Mouse (Mus musculus): ENCODE data around the gene Tmem108. TPM values are rescaled to one million over a fixed set of nuclear protein-coding genes. Genes with fewer than 3 reads are reported as not detected.

Gene Tmem108
- polyA plus RNA-seq, 1 experiment: not detected

DNA sequence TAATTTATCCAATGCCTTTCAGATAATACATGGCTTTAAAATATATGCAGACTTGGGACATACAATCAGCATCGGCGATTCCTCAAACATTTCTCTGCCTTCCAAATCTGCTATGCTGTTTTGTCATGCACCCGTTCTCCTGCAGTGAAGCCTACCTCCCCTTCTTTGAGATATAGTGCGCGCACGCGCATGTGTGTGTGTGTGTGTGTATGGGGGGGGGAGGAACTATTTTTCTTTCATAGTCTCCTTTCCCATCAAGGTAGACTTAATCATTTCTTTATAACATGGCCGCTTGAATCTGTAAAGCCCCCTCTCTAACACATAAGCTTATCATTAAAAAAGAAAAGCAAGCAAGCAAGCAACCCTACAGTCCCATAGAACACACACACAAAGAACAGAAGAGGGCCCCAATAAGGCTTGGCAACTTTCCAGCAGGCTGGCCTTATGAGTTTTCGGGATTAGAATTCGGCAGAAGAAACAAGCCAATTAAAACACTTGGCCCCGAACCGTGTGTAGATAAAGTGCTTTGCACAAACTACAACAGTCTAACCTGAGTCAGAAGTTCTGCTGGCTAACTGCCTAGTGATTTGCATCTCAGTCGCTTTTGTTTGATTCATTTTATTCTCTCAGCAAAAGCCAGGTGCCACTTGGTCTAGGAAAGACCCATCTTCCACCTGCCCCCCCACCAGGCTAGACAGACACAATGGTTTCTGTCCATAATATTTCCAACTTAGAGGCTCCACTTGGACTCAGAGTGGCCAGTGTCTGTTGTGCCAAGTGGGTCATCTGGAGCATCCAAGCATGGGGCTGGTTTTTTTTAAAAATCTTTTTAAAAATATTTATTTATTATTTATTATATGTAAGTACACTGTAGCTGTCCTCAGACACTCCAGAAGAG lies 153.2 kb downstream of the Tmem108 start:
- no peaks in the 10 kb centered on the region for H3K4me1 ChIP-seq (ENCODE audit: control insufficient read depth, insufficient read depth, insufficient read length, low read length)
- H3K27ac ChIP-seq (replicated peaks; ENCODE audit: low read depth, low read length): no peak overlapping the region
- no peak overlapping the region for H3K4me3 ChIP-seq (ENCODE audit: insufficient read depth, low read depth, low read length)

DNA sequence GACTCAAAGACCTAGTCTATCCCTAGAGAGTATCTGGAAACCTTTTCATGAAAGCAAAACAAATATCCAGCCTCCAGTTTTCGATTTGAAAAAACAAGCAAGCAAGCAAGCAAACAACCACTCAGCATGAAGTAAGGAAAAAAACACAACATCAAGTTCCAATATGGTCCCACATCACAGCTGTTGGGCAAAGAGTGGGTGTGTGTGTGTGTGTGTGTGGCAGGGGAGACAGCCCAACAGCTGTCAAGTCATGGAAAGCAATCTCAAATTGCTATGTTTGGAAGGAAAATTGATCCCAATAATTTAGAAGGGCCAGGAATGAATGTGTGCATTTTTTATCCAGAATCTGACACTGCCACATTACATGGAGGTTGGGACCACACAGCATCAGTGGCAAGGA lies 155.6 kb downstream of the Tmem108 start:
- H3K4me1 ChIP-seq (ENCODE audit: control insufficient read depth, insufficient read depth, insufficient read length, low read length): no peaks in the 10 kb centered on the region
- H3K27ac ChIP-seq (replicated peaks; ENCODE audit: low read depth, low read length): no peak overlapping the region
- H3K4me3 ChIP-seq (ENCODE audit: insufficient read depth, low read depth, low read length): no peak overlapping the region

DNA sequence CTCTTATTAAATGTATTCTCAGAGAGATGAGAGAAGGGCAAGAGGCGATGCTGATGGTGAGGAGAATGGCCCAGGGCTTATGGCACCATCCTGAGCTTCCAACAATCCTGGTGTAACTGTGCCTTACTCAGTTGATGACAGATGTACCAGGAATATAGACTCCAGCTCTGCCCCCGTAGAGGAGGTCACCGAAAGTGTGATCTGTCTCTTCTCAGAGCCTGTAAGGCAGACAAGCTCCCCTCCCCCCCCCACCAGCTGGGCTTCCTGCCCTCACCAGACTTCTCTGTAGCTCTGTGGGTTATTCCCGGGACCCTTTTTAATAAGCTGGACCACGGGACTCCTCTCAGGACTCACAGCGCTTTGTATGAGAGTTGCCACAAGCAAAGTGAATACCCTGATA lies 157.8 kb downstream of the Tmem108 start:
- no peaks in the 10 kb centered on the region for H3K4me1 ChIP-seq (ENCODE audit: control insufficient read depth, insufficient read depth, insufficient read length, low read length)
- H3K4me3 ChIP-seq (ENCODE audit: insufficient read depth, low read depth, low read length): no peak overlapping the region
- no peak overlapping the region for H3K27ac ChIP-seq (replicated peaks; ENCODE audit: low read depth, low read length)

DNA sequence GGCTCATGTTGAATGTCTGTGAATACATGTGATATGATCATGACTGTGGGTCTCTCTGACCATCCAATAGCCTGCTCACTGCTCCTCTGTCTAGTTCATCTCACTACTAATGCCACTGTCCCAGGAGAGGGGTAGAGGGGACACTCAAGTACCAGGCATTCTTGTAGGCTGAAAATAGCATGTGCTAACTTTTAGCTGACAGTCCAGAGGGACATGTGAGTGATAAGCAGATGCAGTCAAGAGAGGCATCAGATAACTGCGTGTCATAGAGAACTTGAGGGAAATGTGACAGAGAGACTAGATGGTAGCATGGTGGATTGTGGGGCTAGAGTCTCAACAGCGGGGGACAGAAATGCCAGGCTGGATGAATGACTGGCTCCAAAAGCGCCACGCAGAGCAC lies 159.8 kb downstream of the Tmem108 start:
- Histone ChIP-seq H3K4me1 (ENCODE audit: control insufficient read depth, insufficient read depth, insufficient read length, low read length) (no peaks in the 10 kb centered on the region), H3K27ac (replicated peaks; ENCODE audit: low read depth, low read length) (no peak overlapping the region)

DNA sequence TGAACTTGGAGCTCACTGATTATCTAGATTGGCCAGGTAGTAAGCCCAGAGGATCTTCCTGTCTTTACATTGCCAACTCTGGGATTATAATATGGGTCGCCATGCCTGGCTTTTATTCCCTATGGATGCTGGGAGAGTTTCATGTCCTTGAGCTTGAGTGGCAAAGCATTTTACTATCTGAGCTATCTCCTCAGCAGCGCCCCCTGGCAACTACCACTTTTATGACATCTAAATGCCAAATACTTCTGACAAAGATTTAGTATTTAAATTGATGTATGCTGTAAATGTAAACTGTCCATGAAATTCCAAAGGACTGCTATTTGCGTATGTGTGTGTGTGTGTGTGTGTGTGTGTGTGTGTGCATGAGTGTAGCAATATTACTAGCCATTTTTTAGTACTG lies 160.8 kb downstream of the Tmem108 start:
- Histone ChIP-seq H3K27ac (replicated peaks; ENCODE audit: low read depth, low read length) (no peak overlapping the region), H3K4me3 (ENCODE audit: insufficient read depth, low read depth, low read length) (no peak overlapping the region), H3K4me1 (ENCODE audit: control insufficient read depth, insufficient read depth, insufficient read length, low read length) (no peaks in the 10 kb centered on the region)

More for the DNA sequence above, 159.8 kb downstream of the Tmem108 start:
- H3K4me3 ChIP-seq (ENCODE audit: insufficient read depth, low read depth, low read length): no peak overlapping the region

DNA sequence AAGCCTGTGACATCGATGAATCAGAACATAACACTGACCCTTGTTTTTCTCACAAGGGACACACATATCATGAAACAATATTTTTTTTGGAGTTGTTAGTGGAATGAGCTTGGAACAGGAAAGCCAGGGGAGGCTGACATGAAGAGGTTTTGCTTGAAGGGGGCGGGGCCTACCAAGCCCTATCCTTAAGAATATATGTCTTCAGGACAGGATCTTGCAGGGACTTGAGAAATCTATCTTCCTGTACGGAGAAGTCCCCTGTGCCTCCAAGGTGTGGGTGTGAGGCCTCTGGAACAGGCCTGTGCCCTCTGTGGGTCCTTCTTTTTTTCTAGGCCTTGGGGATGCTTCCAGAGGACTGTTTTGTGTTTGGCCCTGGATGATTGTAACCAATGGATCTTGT lies 161.7 kb downstream of the Tmem108 start:
- H3K27ac ChIP-seq (replicated peaks; ENCODE audit: low read depth, low read length): no peak overlapping the region
- no peaks in the 10 kb centered on the region for H3K4me1 ChIP-seq (ENCODE audit: control insufficient read depth, insufficient read depth, insufficient read length, low read length)
- H3K4me3 ChIP-seq (ENCODE audit: insufficient read depth, low read depth, low read length): no peak overlapping the region

DNA sequence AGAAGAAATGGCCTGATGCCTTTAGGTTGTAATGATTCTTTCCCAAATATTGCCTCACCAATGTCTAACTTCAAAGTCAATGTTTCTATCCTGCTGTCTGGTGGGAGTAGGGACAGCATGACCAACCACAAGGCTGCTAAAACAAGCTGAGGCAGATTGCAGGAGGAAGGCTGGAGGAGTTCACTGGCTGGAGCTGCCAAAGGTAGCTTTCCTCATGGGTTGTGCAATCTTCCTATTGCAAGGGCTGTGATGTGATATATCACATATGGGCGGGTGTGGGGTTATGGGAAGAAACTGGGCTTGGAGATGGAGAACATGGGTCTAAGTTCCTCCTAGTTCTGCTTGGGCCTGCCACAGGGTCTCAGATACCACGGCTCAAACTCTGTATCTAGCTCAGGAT lies 163.8 kb downstream of the Tmem108 start:
- Histone ChIP-seq H3K27ac (replicated peaks; ENCODE audit: low read depth, low read length) (no peak overlapping the region), H3K4me3 (ENCODE audit: insufficient read depth, low read depth, low read length) (no peak overlapping the region), H3K4me1 (ENCODE audit: control insufficient read depth, insufficient read depth, insufficient read length, low read length) (no peaks in the 10 kb centered on the region)

DNA sequence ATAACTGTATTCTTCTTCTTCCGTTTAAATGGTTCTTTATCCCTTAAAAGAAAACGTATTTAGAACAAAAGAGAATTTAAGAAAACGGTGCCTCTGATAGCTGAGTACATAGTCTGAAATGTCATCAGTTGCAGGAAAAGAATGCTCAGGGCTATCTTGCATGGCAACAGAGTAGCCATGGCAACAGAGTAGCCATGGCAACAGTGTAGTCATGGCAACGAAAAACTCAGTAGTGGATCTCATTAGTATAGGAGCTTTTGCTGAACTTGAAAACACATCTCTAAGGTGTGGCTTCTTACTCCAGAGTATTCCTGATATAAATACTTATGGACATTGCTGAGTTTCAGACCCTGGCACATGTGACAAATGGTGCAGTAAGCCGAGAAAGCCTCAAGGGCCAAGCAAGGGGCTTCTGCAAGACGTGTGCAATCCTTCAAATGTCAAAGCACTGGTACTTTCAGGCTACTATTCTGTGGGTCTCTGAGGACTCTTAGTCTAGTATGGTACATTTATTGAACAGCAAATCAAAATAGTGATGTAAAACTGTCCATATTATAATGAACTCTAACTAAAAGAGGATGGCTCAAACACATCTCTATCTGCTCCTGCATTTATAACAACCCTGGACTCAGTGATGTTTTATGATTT lies 166.3 kb downstream of the Tmem108 start:
- no peaks in the 10 kb centered on the region for H3K4me1 ChIP-seq (ENCODE audit: control insufficient read depth, insufficient read depth, insufficient read length, low read length)
- no peak overlapping the region for H3K27ac ChIP-seq (replicated peaks; ENCODE audit: low read depth, low read length)
- H3K4me3 ChIP-seq (ENCODE audit: insufficient read depth, low read depth, low read length): no peak overlapping the region

DNA sequence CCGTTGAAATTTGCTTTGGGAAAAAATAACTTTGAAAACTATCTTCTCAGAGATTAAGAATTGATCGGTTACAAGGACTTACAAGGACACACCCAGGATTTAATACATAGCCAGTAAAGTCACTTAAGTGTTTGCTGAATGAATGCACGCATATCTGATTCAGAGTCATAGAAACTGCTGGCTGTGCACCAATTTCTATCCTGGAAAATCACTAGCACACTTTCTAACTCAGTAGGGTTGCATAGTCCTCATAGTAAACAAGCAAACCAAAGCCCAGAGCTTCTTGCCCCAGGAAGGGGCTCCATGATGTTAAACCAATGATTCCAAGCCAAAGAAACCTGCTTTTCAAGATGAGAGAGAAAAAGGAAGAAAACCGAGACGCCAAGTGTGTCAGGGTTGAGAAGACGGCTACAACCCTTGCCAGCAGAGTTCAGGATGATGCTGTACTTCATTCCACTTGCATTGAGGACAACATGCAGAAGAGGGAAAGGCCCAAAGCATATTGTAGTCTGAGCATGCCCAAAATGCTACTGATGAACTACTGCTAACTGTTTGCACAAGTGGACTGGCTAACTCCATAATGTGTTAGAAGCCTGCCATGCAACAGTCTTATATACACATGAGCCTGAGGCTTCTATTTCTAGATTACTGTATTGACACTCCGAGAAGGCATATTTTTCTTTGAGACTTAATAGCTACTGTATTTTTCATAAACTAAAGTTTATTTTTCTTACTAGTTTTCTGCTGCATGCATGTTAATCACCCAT lies 167.0 kb downstream of the Tmem108 start:
- H3K4me1 ChIP-seq (ENCODE audit: control insufficient read depth, insufficient read depth, insufficient read length, low read length): no peaks in the 10 kb centered on the region
- no peak overlapping the region for H3K4me3 ChIP-seq (ENCODE audit: insufficient read depth, low read depth, low read length)
- no peak overlapping the region for H3K27ac ChIP-seq (replicated peaks; ENCODE audit: low read depth, low read length)

DNA sequence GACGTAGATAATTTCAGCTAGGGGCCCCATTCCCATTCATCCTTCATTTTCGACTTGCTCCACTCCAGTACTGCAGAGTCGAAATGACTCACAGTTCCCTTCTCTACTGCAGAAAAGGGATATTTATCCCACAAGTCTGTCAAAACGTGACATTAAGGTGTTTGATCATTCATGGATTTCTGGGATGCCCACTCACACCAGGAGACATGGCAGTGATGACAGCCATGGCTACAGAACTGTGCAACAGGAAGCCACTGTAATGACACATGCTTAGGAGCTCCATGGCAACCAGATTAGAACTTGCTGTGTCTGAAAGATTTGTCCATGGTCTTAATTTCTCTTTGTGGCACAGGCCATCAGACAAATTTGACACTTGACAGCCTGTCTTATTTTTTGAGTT lies 168.6 kb downstream of the Tmem108 start:
- Histone ChIP-seq H3K4me1 (ENCODE audit: control insufficient read depth, insufficient read depth, insufficient read length, low read length) (no peaks in the 10 kb centered on the region), H3K27ac (replicated peaks; ENCODE audit: low read depth, low read length) (no peak overlapping the region), H3K4me3 (ENCODE audit: insufficient read depth, low read depth, low read length) (no peak overlapping the region)

DNA sequence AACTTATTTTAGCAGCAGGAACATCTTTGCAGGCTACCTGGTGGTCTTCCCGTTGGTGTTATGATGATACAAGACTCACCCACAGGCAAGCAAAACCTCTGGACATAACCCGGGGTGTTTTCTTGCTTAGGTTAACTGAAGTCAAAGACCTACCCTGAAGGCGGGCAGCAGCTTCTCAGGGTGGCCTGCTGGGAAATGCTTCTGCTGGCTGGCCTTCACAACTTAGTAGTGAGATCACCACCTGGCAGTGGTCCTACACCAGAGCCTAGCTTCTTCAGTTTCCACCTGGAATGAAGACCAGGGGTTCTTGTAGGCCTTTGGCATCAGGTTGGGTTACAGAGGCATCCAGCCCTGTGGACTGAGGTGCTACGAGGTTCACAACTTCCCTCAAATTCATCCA lies 169.7 kb downstream of the Tmem108 start:
- H3K4me1 ChIP-seq (ENCODE audit: control insufficient read depth, insufficient read depth, insufficient read length, low read length): no peaks in the 10 kb centered on the region

DNA sequence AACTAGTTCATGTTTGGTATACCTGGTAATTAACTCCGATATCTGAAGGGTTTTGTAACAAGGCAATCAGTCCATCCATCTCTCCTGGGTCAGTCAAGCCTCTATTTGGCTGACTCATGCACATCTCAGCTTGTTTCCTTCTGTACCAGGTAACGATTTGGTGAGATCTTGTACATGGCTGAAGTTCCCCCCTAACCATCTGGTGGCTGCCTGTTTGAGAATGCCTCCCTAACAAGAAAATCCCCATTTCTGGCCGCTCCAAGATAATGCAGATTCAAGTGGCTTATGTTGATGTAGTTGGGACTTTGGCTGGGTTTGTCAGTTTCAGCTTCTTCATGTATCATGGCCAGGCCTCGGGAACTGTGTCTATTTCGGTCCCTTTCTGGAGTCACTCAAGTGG lies 170.8 kb downstream of the Tmem108 start:
- H3K4me1 ChIP-seq (ENCODE audit: control insufficient read depth, insufficient read depth, insufficient read length, low read length): no peaks in the 10 kb centered on the region
- no peak overlapping the region for H3K4me3 ChIP-seq (ENCODE audit: insufficient read depth, low read depth, low read length)
- no peak overlapping the region for H3K27ac ChIP-seq (replicated peaks; ENCODE audit: low read depth, low read length)

More for the DNA sequence above, 169.7 kb downstream of the Tmem108 start:
- H3K4me3 ChIP-seq (ENCODE audit: insufficient read depth, low read depth, low read length): no peak overlapping the region
- H3K27ac ChIP-seq (replicated peaks; ENCODE audit: low read depth, low read length): no peak overlapping the region

DNA sequence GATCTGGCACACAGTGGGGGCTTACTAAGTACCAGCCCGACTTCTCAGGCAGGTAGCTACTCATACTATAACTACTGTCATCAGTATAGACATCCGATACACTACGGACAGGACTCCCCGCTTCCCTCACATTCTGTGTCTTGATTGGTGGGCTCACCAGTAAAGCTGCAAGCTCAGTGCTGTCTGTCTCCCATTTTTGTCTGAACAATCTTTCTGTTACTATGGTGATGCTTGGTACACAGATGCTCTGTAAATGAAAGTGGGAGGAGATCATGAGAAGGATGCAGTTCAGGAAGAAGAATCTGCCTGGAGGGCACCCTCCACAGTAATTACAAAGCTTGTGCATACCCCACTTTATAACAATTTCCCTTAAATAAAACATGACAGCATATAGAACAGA lies 176.8 kb downstream of the Tmem108 start:
- Histone ChIP-seq H3K4me3 (ENCODE audit: insufficient read depth, low read depth, low read length) (no peak overlapping the region), H3K4me1 (ENCODE audit: control insufficient read depth, insufficient read depth, insufficient read length, low read length) (no peaks in the 10 kb centered on the region), H3K27ac (replicated peaks; ENCODE audit: low read depth, low read length) (no peak overlapping the region)

DNA sequence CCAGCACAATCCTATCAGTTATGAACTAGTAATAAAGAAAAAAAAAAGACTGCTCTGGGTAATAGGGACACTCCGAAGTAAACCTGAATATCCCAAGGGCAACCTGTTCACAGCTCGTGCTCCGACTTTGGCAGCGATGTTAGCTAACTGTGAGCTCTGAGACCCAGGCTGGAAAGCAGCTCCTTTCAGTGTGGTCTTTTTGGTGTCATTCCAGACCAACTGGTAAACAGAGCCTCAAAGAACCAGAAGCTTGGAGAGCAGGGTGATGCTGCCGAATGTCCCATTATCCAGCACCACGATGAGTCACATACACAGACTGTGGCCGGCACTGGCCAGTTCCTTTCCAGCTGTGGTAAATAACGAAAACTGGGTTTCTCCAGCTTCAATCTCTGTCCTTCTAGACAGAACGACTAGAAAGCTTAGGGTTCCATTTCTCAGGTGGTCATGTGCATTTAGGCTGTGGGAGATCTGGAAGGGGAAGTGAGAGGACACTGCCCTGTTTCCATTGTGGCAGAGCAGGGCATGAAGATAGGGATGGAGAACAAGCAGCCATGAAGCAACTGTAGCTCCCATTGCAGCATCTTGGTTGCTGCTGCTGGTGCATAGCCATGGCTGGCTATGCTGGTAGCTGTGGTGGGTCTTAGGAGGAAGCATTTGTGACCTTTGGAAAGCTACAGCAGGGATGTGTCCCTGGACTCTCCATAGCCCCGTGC lies 179.2 kb downstream of the Tmem108 start:
- Histone ChIP-seq H3K4me3 (ENCODE audit: insufficient read depth, low read depth, low read length) (no peak overlapping the region), H3K4me1 (ENCODE audit: control insufficient read depth, insufficient read depth, insufficient read length, low read length) (no peaks in the 10 kb centered on the region), H3K27ac (replicated peaks; ENCODE audit: low read depth, low read length) (no peak overlapping the region)

DNA sequence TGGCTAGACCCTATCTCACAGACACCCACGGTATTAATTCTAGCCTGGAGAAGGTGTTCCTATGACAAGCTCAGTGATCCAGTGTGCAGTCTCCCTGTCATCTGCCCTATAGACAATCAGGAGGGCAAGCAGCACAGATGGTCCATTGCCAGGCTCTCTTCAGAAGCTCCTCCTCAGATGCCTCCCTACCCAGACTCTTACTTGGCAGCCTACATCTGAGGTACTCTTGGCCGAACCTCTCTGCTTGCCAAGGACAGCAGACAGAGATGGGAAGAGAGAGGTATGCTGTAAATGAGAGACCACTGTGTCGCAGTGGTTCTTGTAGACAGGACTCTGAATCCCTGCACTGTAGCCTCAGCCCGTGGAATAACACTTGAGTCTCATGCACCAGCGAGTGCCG lies 181.0 kb downstream of the Tmem108 start:
- Histone ChIP-seq H3K4me3 (ENCODE audit: insufficient read depth, low read depth, low read length) (no peak overlapping the region), H3K4me1 (ENCODE audit: control insufficient read depth, insufficient read depth, insufficient read length, low read length) (no peaks in the 10 kb centered on the region), H3K27ac (replicated peaks; ENCODE audit: low read depth, low read length) (no peak overlapping the region)
